Mouse (Mus musculus): Measurements from ENCODE around the gene Avil. TPM values are rescaled to one million over a fixed set of nuclear protein-coding genes. Genes with fewer than 3 reads are reported as not detected.
"Not testable (repeated sequence)": the region's sequence is repeated elsewhere in the genome, so short reads cannot be mapped to it uniquely, and the experiment has no call there.

Avil gene
- total RNA-seq, 2 experiments from 2014 or later, result 0.25 to 0.77 TPM

- no peak for DNase-seq (ENCODE audit: low spot score in 2 of 2)
Measured at GRCm38 (mm10) chr10:127059174-127059967, 58.9 kb downstream of the Avil start.

- peak in 1 of 2 experiments; percentile 75 for DNase-seq (ENCODE audit: low spot score in 2 of 2)
Measured at GRCm38 (mm10) chr10:127059968-127060916, 59.7 kb downstream of the Avil start, which contains the start of gene March9. March9 (minus strand) TSS chr10:127060184.

- DNase-seq (ENCODE audit: low spot score in 2 of 2), result no peak
Measured at GRCm38 (mm10) chr10:127061085-127061484, 60.6 kb downstream of the Avil start.

GRCm38 (mm10) chr10:127061513-127061912 lies 61.0 kb downstream of the Avil start:
- no peak for DNase-seq (ENCODE audit: low spot score in 2 of 2)

GRCm38 (mm10) chr10:127062101-127062500 lies 61.6 kb downstream of the Avil start:
- not testable (repeated sequence) for DNase-seq (ENCODE audit: low spot score in 2 of 2)

GRCm38 (mm10) chr10:127062503-127062902 lies 62.0 kb downstream of the Avil start:
- no peak for DNase-seq (ENCODE audit: low spot score in 2 of 2)

GRCm38 (mm10) chr10:127063239-127063872 lies 62.8 kb downstream of the Avil start, which contains the start of gene Cdk4:
Cdk4 (plus strand) TSS chr10:127063534.
- peak; percentile 97 to 99 for DNase-seq (ENCODE audit: low spot score in 2 of 2)

GRCm38 (mm10) chr10:127063913-127064870 lies 63.7 kb downstream of the Avil start:
- no peak for DNase-seq (ENCODE audit: low spot score in 2 of 2)

GRCm38 (mm10) chr10:127065981-127066380 lies 65.5 kb downstream of the Avil start:
- no peak for DNase-seq (ENCODE audit: low spot score in 2 of 2)

GRCm38 (mm10) chr10:127066519-127067018 lies 66.1 kb downstream of the Avil start:
- no peak for DNase-seq (ENCODE audit: low spot score in 2 of 2)

GRCm38 (mm10) chr10:127068360-127069038 lies 68.0 kb downstream of the Avil start:
- DNase-seq (ENCODE audit: low spot score in 2 of 2), result no peak

- DNase-seq (ENCODE audit: low spot score in 2 of 2), result no peak
Measured at GRCm38 (mm10) chr10:127069281-127070189, 69.0 kb downstream of the Avil start.

Small RNA genes within 50 kb of the gene (microRNA-seq; reads per million reads assigned to microRNA genes)
- gene Mir26a-2 (13.7 to 65.6 reads per million in 2 experiments), gene Mir546 (0 to 0.39 reads per million in 2 experiments)

Other genes starting within 250 kb of the Avil start
- gene Atp23, start 99.4 kb upstream of the Avil start, total RNA-seq (2021), result 1 to 10 TPM; 7.4 to 8.9 TPM
- gene Ctdsp2, start 22.0 kb upstream of the Avil start, total RNA-seq (2021), result 100 to 1,000 TPM; 108 to 115 TPM
- gene Tsfm, start 30.1 kb downstream of the Avil start, total RNA-seq (2021), result 10 to 100 TPM; 28.0 to 29.0 TPM
- 10 to 100 TPM; 11.2 to 12.6 TPM for gene Mettl1, start 40.7 kb downstream of the Avil start, total RNA-seq (2021)
- gene Eef1akmt3, start 40.8 kb downstream of the Avil start, total RNA-seq (2021), result under 1 TPM; 0.17 to 0.38 TPM
- gene Cyp27b1, start 47.5 kb downstream of the Avil start, total RNA-seq (2021), result 1 to 10 TPM in 1 of 2 experiments, under 1 TPM in 1; 0.91 to 1.2 TPM
- 10 to 100 TPM; 20.5 to 21.9 TPM for gene March9, start 59.5 kb downstream of the Avil start, total RNA-seq (2021)
- gene Cdk4, start 62.8 kb downstream of the Avil start, total RNA-seq (2021), result 10 to 100 TPM; 83.9 to 91.1 TPM
- gene Tspan31, start 69.6 kb downstream of the Avil start, total RNA-seq (2021), result 10 to 100 TPM; 60.3 to 60.7 TPM
- 100 to 1,000 TPM; 807 to 841 TPM for gene Agap2, start 74.6 kb downstream of the Avil start, total RNA-seq (2021)
- gene Os9, start 120.4 kb downstream of the Avil start, total RNA-seq (2021), result 100 to 1,000 TPM; 105 to 107 TPM
- gene B4galnt1, start 164.5 kb downstream of the Avil start, total RNA-seq (2021), result 100 to 1,000 TPM; 122 to 124 TPM
- 10 to 100 TPM; 10.2 to 13.5 TPM for gene Slc26a10, start 179.9 kb downstream of the Avil start, total RNA-seq (2021)
- gene Arhgef25, start 189.4 kb downstream of the Avil start, total RNA-seq (2021), result 100 to 1,000 TPM; 338 to 373 TPM
- 100 to 1,000 TPM; 210 to 217 TPM for gene Dtx3, start 195.0 kb downstream of the Avil start, total RNA-seq (2021)
- gene Pip4k2c, start 210.9 kb downstream of the Avil start, total RNA-seq (2021), result 100 to 1,000 TPM; 103 to 114 TPM